Mouse (Mus musculus) ES-E14 (cell line): ENCODE results near the gene BC034090.

ENCODE experiments used
- CHD2 ChIP-seq: IDR thresholded peaks from 2 replicates; pipeline ENCODE4 v1.6.1; 2014; ENCODE audit warnings: mild to moderate bottlenecking, low read depth, low read length, inconsistent platforms
- HCFC1 ChIP-seq: IDR thresholded peaks from 2 replicates; pipeline ENCODE4 v1.6.1; 2012; ENCODE audit warnings: low read length, inconsistent platforms, borderline replicate concordance; ENCODE audit not compliant: insufficient read depth
- MAFK ChIP-seq: IDR thresholded peaks from 2 replicates; pipeline ENCODE4 v1.6.1; 2014; ENCODE audit warnings: mild to moderate bottlenecking, low read depth, low read length, inconsistent platforms; ENCODE audit not compliant: insufficient read depth
- ZC3H11A ChIP-seq: IDR thresholded peaks from 2 replicates; pipeline ENCODE4 v1.6.1; 2012; ENCODE audit warnings: low read depth, mild to moderate bottlenecking, inconsistent platforms, low read length, borderline replicate concordance
- ZNF384 ChIP-seq: IDR thresholded peaks from 2 replicates; pipeline ENCODE4 v1.6.1; 2012; ENCODE audit warnings: low read depth, low read length, inconsistent platforms

GRCm38 (mm10) chr1:155248041-155248440 lies 3.8 kb upstream of the BC034090 start:
- TF ChIP-seq HCFC1 (no peak), ZC3H11A (no peak), ZNF384 (no peak), MAFK (no peak), CHD2 (no peak)
